Mouse (Mus musculus) frontal cortex, postnatal 36 days (tissue): ENCODE measurements at regions not wholly inside any gene's neighbourhood (a gene's known extent, or its start where the extent isn't known, plus 50 kb on each side); places are given as distances from the start of the nearest gene placed in this dataset.
"Not testable (repeated sequence)": the region's sequence is repeated elsewhere in the genome, so short reads cannot be mapped to it uniquely, and the experiment has no call there.

Source experiments
- DNase-seq, 2 experiments: peaks; one replicate each; pipeline ENCODE4 v3.0.0; 2022; ENCODE audit warnings: low spot score in 2 of 2

DNA sequence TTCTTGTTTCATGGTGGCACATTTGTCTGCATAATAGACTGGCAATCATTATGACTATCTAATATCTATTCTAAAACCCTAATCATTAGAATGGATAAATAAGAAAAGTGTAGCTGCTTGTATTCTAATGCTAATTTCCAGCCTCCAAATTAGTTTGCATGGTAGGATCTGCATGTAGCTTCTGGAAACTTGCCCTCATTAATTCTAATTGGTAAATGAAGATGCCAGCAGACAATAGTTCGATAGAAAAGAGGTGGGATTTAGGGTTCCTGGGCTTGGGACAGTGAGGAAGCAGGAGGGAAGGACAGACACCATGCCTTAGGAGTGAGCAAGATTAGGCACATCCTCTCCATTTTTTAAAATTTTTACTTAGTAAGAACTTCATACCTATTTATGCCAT, 1008.3 kb downstream of the Basp1 start:
- no peak for DNase-seq

DNA sequence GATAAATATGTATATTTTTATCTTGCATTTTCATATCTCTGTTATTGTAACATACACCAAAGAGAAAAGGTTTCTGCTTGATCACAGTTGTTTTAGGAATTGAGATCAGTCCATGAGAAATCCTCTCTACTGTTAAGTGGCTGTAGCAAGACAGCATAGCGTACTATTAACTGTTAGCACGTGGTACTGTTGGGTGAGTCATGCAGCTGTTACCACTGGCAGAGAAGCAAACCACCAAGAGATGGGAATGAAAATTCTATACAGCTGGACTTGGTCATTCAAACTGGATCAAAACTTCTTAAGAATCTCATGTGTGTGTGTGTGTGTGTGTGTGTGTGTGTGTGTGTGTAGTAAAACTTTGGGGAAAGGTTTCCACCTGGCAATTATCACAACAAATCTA, 1013.5 kb downstream of the Basp1 start:
- no peak for DNase-seq

DNA sequence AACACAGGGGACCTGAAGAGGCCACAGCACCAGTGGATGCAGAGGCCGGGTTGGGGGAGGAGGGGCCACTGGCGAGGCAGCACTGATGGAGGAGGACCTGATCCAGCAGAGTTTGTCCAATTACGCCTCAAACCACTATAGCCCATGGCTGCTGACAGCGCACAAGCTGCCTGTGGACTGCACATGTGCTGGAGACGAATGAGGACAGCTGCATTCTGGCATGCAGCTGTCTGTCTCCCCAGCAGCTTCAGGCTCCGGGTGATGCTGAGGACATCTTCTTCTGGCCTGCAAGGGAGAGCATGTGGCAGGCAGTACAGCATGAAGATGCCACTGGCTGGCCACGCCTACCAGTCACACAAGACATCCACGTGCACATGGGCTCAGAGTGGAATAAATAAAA, 1055.2 kb downstream of the Basp1 start:
- no peak for DNase-seq

DNA sequence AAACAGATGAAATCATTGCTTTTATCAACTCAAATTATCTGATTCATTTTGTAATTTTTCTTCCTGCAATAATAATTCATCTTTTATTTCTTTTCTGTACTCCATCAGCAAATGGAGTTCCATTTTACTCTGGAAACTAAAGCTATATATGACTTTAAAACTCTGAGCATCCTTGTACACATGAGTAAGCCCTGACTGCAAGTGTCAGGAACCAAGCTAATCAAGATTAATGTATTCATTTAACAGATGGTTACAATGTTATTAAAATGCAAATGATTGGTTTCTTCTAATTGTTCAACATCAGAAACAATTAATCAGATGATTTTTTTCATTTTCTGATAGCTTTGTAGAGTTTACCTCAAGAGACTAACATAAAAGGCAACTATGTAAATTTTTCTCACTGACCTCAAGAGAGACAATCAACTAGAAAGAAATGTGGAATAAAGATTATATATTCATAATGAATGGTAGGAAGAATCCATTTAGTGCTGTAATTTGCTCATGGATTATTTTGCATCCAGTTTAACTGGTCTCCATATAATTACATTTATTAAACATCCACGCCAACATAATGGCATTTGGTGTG, 1064.5 kb downstream of the Basp1 start:
- DNase-seq: no peak

DNA sequence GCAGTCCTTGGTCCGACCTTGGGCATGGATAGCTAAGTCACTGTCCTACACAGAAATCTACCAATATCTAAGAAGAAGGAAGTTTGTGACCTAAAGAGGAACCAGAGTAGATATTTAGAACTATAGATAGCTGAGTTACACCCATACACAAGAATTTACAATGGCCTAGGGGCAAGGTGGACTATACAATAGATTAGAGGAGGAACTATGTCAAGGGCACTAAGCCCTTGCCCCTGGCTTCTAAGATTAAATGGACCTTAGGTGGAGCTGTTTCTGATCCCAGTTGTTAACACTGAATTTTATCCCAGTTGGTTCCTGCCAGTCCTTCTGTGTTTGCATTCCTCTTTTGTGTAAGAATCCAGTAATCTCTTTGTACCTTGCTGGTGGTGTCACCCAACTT, 1077.7 kb downstream of the Basp1 start:
- not testable (repeated sequence) for DNase-seq

DNA sequence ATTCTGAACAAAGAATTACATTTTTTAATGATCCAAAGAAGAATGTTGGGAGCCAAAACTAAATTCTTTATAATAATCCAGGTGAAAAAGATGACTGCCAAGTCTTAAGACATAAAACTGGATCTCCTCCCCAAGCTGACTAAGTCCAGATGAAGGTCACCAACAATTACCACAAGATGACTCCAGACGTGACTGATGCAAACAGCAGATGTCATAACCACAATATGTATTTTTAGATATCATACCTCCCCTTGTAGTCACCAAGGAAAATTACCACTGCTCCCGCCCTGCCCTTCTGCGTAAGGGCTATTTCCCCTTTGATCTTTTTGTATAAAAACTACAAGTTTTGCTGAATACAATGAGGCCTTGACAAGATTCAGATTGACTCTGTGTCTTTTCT, 1110.4 kb downstream of the Basp1 start:
- not testable (repeated sequence) for DNase-seq

DNA sequence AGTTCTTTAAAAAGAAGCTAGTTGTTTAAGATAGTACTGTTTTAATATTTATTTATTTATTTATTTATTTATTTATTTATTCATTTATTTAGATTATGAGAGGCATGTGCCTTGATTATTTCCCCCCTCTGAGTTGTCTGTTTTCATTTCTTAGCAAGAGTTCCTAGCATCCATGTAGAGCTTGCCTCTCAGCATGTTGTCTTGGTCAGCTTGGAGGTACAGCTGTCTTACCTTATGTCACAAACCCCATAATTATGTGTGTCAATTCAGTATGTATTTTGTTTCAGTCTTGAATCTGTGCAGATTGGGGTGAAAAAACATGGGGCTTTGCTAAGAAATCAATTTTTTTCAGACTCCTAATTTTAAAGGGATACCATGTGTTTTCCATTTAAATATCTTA, 1116.3 kb downstream of the Basp1 start:
- DNase-seq: no peak

DNA sequence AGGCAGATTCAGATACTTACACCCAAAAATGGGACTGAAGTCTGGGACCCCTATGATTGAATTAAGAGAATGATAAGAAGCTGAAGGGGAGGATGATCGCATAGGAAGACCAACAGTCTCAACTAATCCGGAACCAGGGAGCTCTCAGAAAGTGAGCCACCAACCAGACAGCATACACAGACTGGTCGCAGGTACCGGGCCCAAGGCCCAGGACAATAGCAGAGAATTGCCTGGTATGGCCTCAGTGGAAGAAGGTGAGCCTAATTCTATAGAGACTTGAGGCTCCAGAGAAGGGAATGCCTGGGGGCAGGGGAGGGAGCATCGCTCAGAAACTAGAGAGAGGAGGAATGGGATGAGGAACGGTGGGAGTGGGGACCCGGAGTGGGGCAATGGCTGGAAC, 1116.8 kb downstream of the Basp1 start:
- DNase-seq: no peak

DNA sequence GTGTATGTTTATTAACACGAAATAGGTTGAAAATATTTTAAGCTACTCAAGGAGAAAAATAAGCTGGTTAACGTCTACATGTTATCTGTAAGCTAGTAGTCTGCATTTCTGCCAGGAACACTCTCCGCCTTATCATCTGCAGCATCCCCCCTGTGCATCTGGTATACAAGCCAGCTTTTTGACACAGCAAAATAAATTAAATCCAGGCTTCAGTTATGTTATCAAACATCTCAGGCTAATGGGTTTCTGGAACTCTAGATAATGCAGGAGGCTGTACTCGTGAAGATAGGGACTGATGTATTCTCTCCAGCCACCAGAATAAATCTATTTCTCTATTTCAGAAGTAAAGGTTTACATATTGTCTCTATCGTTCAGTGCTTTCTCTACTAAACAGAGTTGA, 1138.5 kb downstream of the Basp1 start:
- no peak for DNase-seq

DNA sequence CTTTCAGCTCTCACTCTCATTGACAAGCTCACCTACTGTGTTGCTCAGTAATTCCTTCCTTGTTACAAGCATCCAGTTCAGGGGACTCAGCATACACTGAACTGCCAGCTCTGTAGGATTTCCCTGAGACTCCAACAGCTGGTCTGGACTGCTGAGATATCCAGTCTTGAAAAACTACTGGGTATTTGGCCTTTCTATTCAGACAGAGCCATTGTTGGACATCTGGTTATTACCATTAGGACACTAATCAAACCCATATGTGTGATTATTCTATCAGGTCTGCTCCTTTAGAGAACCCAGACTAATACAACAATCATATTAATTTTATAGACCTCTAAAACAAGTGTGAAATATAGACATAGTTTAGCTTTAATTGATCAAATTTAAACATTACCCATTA, 1146.2 kb downstream of the Basp1 start:
- DNase-seq: no peak
